ENCODE assay signal across 8 mouse cellular contexts in genomic region chr2:180170151-180170805, GRCm38 (mm10). TPM values are rescaled to one million over a fixed set of nuclear protein-coding genes. Genes with fewer than 3 reads are reported as not detected.
A peak's percentile ranks its signal among the peaks of the same experiment; 100 is the strongest.
DNase-seq lines count a peak whose midpoint lies in the region; ATAC-seq and TF ChIP-seq lines count a peak whose summit lies in the region.

No protein-coding gene starts in this region.

- H3K27ac ChIP-seq in gastrocnemius, adult 2 months, result peak overlapping the region; percentile 83
- no peak overlapping the region for H3K27ac ChIP-seq in neural tube, embryonic 12.5 days
- no peak overlapping the region for H3K27ac ChIP-seq in limb, embryonic 11.5 days (replicated peaks; ENCODE audit: low read depth, low read length)
- H3K27ac ChIP-seq in stomach, postnatal 0 days (replicated peaks), result peak overlapping the region; percentile 98

- 0 out of 2 replicates have a peak overlapping the region, but pooled peaks have one; percentile 91 for H3K9ac ChIP-seq in neural tube, embryonic 12.5 days
- peak overlapping the region; percentile 47; the same call in 1 of the 2 replicates for H3K9ac ChIP-seq in limb, embryonic 11.5 days (ENCODE audit: low read length)
- no peak overlapping the region for H3K9ac ChIP-seq in stomach, postnatal 0 days (ENCODE audit: low read length)

- TF ChIP-seq CTCF in gastrocnemius, adult 2 months (IDR thresholded peaks at IDR 0.05), result no peak
- TF ChIP-seq CTCF in stomach, postnatal 0 days (IDR thresholded peaks at IDR 0.05; ENCODE audit: low read depth), result no peak

- 92% methylated on average over 11 of the region's 11 CpGs for WGBS in neural tube, embryonic 12.5 days
- WGBS in limb, embryonic 11.5 days, result 85% methylated on average over 11 of the region's 11 CpGs
- 65% methylated on average over 11 of the region's 11 CpGs for WGBS in stomach, postnatal 0 days

- no peaks in the 10 kb centered on the region for H3K27me3 ChIP-seq in neural tube, embryonic 12.5 days (replicated peaks)
- H3K27me3 ChIP-seq in limb, embryonic 11.5 days (ENCODE audit: control insufficient read depth, insufficient read depth, low read length), result no peaks in the 10 kb centered on the region
- no peaks in the 10 kb centered on the region for H3K27me3 ChIP-seq in stomach, postnatal 0 days (ENCODE audit: control insufficient read depth, insufficient read depth, low read length)

- peak overlapping the region; percentile 86 for H3K4me2 ChIP-seq in neural tube, embryonic 12.5 days (replicated peaks)
- H3K4me2 ChIP-seq in limb, embryonic 11.5 days (ENCODE audit: low read depth, severe bottlenecking), result peak overlapping the region; percentile 51
- H3K4me2 ChIP-seq in stomach, postnatal 0 days (replicated peaks; ENCODE audit: low read depth), result peak overlapping the region; percentile 48; the same call in 1 of the 2 replicates

- H3K4me3 ChIP-seq in gastrocnemius, adult 2 months, result peak overlapping the region; percentile 89; the same call in 1 of the 2 replicates
- no peak overlapping the region for H3K4me3 ChIP-seq in neural tube, embryonic 12.5 days
- no peak overlapping the region for H3K4me3 ChIP-seq in limb, embryonic 11.5 days (ENCODE audit: low read depth, low read length)
- H3K4me3 ChIP-seq in stomach, postnatal 0 days (ENCODE audit: low read depth, low read length), result no peak overlapping the region

- peak; percentile 40 for TF ChIP-seq EP300 in stomach, postnatal 0 days (optimal IDR thresholded peaks at IDR 0.05)

- intact Hi-C loops in gastrocnemius, adult 2 months (cut with DNase I), result no loop called here

- no peaks in the 10 kb centered on the region for H3K9me3 ChIP-seq in neural tube, embryonic 12.5 days
- H3K9me3 ChIP-seq in limb, embryonic 11.5 days (ENCODE audit: control insufficient read depth, low read length), result no peaks in the 10 kb centered on the region
- H3K9me3 ChIP-seq in stomach, postnatal 0 days (ENCODE audit: control insufficient read depth, low read length), result no peaks in the 10 kb centered on the region

- no peak for DNase-seq in gastrocnemius, adult 2 months
- DNase-seq in gastrocnemius, postnatal 25 days, result no peak
- DNase-seq in neural tube, embryonic 10.5 days (ENCODE audit: extremely low spot score, low spot score), result no peak
- no peak for DNase-seq in limb, embryonic 11.5 days (ENCODE audit: low spot score)
- peak; percentile 42 for DNase-seq in stomach, postnatal 0 days (ENCODE audit: low spot score)
- no peak for DNase-seq in cerebellum, adult 11 months
- no peak for DNase-seq in urinary bladder, postnatal 10 days (ENCODE audit: low spot score)

- H3K36me3 ChIP-seq in neural tube, embryonic 12.5 days, result peaks cover 21% of the 10 kb centered on the region
- peaks cover 14% of the 10 kb centered on the region for H3K36me3 ChIP-seq in limb, embryonic 11.5 days (ENCODE audit: control insufficient read depth, insufficient read depth, low read length)
- H3K36me3 ChIP-seq in stomach, postnatal 0 days (ENCODE audit: control insufficient read depth, insufficient read depth, low read length), result peaks cover 5% of the 10 kb centered on the region; the same call in 1 of the 2 replicates

- H3K4me1 ChIP-seq in neural tube, embryonic 12.5 days, result peaks cover 22% of the 10 kb centered on the region
- peaks cover 10% of the 10 kb centered on the region for H3K4me1 ChIP-seq in limb, embryonic 11.5 days (ENCODE audit: control insufficient read depth, insufficient read depth, low read length)
- H3K4me1 ChIP-seq in stomach, postnatal 0 days (replicated peaks; ENCODE audit: control insufficient read depth, insufficient read depth), result no peaks in the 10 kb centered on the region; the same call in 1 of the 2 replicates

- ATAC-seq in neural tube, embryonic 12.5 days (ENCODE audit: low FRiP score, low read depth), result no peak
- ATAC-seq in limb, embryonic 11.5 days (ENCODE audit: insufficient number of reproducible peaks, low FRiP score, low TSS enrichment, low read depth), result no peak
- ATAC-seq in stomach, postnatal 0 days (ENCODE audit: low FRiP score, low TSS enrichment), result peak; percentile 11

RNA-seq across cellular contexts. Expression of gene Adrm1, which starts 1.0 kb away (rescaled TPM):
- 100 to 1,000 TPM in 1 of 2 experiments, 10 to 100 TPM in 1; 99.5 to 121 TPM for total RNA-seq in gastrocnemius, adult 2 months (2021)
- 100 to 1,000 TPM in 1 of 2 experiments, 10 to 100 TPM in 1; 88.2 to 102 TPM for total RNA-seq in gastrocnemius, postnatal 25 days (2021)
- polyA plus RNA-seq in neural tube, embryonic 12.5 days (2016; fragmentation: Nextera tagmentation; extraction: Ambion mirVana), result 218 and 221 TPM in 2 replicates
- 187 and 191 TPM in 2 replicates for polyA plus RNA-seq in limb, embryonic 11.5 days (2014; fragmentation: Nextera tagmentation; extraction: Ambion mirVana)
- 141 TPM in 2 replicates for polyA plus RNA-seq in stomach, postnatal 0 days (2015; fragmentation: Nextera tagmentation; extraction: Ambion mirVana)

RNA-seq across cellular contexts. Expression of gene Osbpl2, which starts 51.2 kb away (rescaled TPM):
- 10 to 100 TPM; 16.3 to 18.6 TPM for total RNA-seq in gastrocnemius, adult 2 months (2021)
- 10 to 100 TPM; 15.4 to 16.0 TPM for total RNA-seq in gastrocnemius, postnatal 25 days (2021)
- polyA plus RNA-seq in neural tube, embryonic 12.5 days (2016; fragmentation: Nextera tagmentation; extraction: Ambion mirVana), result 51.8 and 52.5 TPM in 2 replicates
- 29.8 and 30.5 TPM in 2 replicates for polyA plus RNA-seq in limb, embryonic 11.5 days (2014; fragmentation: Nextera tagmentation; extraction: Ambion mirVana)
- 46.4 and 50.4 TPM in 2 replicates for polyA plus RNA-seq in stomach, postnatal 0 days (2015; fragmentation: Nextera tagmentation; extraction: Ambion mirVana)

RNA-seq across cellular contexts. Expression of gene Lama5, which starts 55.4 kb away (rescaled TPM):
- total RNA-seq in gastrocnemius, adult 2 months (2021), result 10 to 100 TPM; 10.5 to 14.8 TPM
- 10 to 100 TPM in 1 of 2 experiments, 1 to 10 TPM in 1; 8.0 to 10.0 TPM for total RNA-seq in gastrocnemius, postnatal 25 days (2021)
- polyA plus RNA-seq in neural tube, embryonic 12.5 days (2016; fragmentation: Nextera tagmentation; extraction: Ambion mirVana), result 2.8 and 2.9 TPM in 2 replicates
- polyA plus RNA-seq in limb, embryonic 11.5 days (2014; fragmentation: Nextera tagmentation; extraction: Ambion mirVana), result 12.5 and 14.1 TPM in 2 replicates
- 29.7 and 34.9 TPM in 2 replicates for polyA plus RNA-seq in stomach, postnatal 0 days (2015; fragmentation: Nextera tagmentation; extraction: Ambion mirVana)

Comparison
In these comparisons a context has a peak if more than half of its experiments do, and no peak if none do; other contexts are left out.
1. H3K27ac ChIP-seq: peak in gastrocnemius, adult 2 months (single experiment) and stomach, postnatal 0 days (single experiment); none in neural tube, embryonic 12.5 days (single experiment) and limb, embryonic 11.5 days (single experiment).
2. Peak in every context shown above with its lines, with median percentiles within 50 percentile points of each other: H3K4me2 ChIP-seq.